19 mouse cellular contexts compared by ENCODE assay signal in the genomic region with DNA sequence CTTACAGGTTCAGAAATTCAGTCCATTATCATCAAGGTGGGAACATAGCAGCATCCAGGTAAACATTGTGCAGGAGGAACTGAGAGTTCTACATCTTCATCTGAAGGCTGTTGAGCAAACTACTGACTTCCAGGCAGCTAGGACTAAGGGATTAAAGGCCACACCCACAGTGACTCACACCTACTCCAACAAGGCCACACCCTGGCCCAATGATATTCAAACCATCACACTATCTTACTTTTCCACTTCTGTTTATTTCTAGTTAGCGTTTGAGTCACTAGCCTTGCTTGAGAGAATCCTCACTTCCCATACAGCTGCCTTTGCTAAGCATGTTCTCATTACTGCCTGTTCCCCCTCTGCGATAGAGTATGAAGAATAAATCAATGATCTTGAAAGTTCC.
"Had no signal": no experiment of that assay in that cellular context is flagged by ENCODE, and none has a peak within 500 bp of the region (broad histone marks: within the 10 kb centered on the region; RNA-seq: fewer than 3 reads in every experiment).

No protein-coding gene starts in this region.

- H3K36me3 ChIP-seq: kidney, embryonic 15.5 days; limb, embryonic 10.5 days; limb, embryonic 13.5 days; liver, embryonic 12.5 days; liver, embryonic 15.5 days; lung, embryonic 15.5 days; midbrain, embryonic 10.5 days; midbrain, embryonic 13.5 days had no signal

- DNase-seq: kidney, adult 8-10 months; kidney, postnatal 10 days; kidney, postnatal 4 days; liver; lung, adult 18-20 months; lung, postnatal 14 days; lung, postnatal 4 days; thymus, adult 18-20 months; thymus, postnatal 4 days had no signal

- H3K4me1 ChIP-seq: kidney, embryonic 15.5 days; limb, embryonic 10.5 days; limb, embryonic 13.5 days; liver, embryonic 12.5 days; liver, embryonic 15.5 days; lung, embryonic 15.5 days; megakaryocyte, embryonic 14.5 days; midbrain, embryonic 10.5 days; midbrain, embryonic 13.5 days had no signal

- H3K9me3 ChIP-seq: kidney, embryonic 15.5 days; limb, embryonic 10.5 days; limb, embryonic 13.5 days; liver, embryonic 12.5 days; liver, embryonic 15.5 days; lung, embryonic 15.5 days; midbrain, embryonic 10.5 days; midbrain, embryonic 13.5 days had no signal

- H3K27me3 ChIP-seq: kidney, embryonic 15.5 days; limb, embryonic 13.5 days; liver, embryonic 12.5 days; liver, embryonic 15.5 days; lung, embryonic 15.5 days; midbrain, embryonic 13.5 days had no signal

- H3K4me2 ChIP-seq: kidney, embryonic 15.5 days; limb, embryonic 13.5 days; liver, embryonic 12.5 days; liver, embryonic 15.5 days; lung, embryonic 15.5 days; midbrain, embryonic 13.5 days had no signal

- H3K4me3 ChIP-seq: kidney, embryonic 15.5 days; limb, embryonic 10.5 days; limb, embryonic 13.5 days; liver, embryonic 12.5 days; liver, embryonic 15.5 days; lung, embryonic 15.5 days; megakaryocyte, embryonic 14.5 days; midbrain, embryonic 10.5 days; midbrain, embryonic 13.5 days had no signal

- ATAC-seq: liver, embryonic 12.5 days; midbrain, embryonic 13.5 days; midbrain, embryonic 16.5 days had no signal

- H3K27ac ChIP-seq: kidney, embryonic 15.5 days; limb, embryonic 10.5 days; limb, embryonic 13.5 days; liver, embryonic 12.5 days; liver, embryonic 15.5 days; lung, embryonic 15.5 days; midbrain, embryonic 10.5 days; midbrain, embryonic 13.5 days had no signal

- H3K9ac ChIP-seq: kidney, embryonic 15.5 days; limb, embryonic 13.5 days; liver, embryonic 12.5 days; liver, embryonic 15.5 days; lung, embryonic 15.5 days; midbrain, embryonic 13.5 days had no signal
